In the genomic region with DNA sequence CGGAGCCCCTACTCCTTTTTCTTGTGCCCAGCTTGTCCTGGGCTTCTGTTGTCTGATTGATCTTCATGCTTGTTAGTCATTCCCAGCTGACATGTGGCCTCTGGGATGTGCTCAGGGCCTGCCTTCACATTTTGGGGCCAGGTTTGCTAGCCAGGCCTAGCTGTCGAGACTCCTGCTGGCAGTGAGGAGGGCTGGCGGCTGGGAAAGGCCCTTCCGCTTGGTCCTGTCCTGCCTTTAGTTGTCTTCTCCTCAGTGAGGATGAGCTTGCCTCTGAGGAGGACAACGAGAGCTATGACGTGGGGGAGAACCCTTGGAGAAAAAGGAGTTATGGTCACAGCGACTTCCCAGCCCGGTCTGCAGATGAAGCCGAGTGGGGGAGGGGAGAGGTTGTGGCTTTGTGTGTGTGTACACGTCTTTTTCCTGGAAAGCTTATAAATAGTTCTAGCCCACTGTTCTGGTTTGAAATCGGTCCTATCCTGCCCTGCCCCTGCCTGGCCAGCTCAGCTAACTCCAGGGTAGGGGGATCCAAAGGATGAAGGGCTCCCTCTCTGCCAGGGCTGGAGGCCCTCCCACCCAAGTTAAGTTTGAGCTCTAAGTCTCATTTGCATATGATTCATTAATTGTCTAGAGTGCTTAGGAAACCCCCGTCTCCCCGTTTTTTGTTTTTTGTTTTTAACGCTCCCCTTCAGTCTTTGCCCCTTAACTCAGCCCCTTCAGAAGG, we compare ENCODE assay signal across 8 mouse cellular contexts. TPM values are rescaled to one million over a fixed set of nuclear protein-coding genes. Genes with fewer than 3 reads are reported as not detected.
DNase-seq lines count a peak whose midpoint lies in the region; ATAC-seq and TF ChIP-seq lines count a peak whose summit lies in the region.

No protein-coding gene starts in this region.

- H3K36me3 ChIP-seq in lung, embryonic 16.5 days (ENCODE audit: control insufficient read depth, insufficient read depth, low read length): no peaks in the 10 kb centered on the region
- H3K36me3 ChIP-seq in heart, embryonic 14.5 days (ENCODE audit: control insufficient read depth, insufficient read depth, low read length): peaks cover 2% of the 10 kb centered on the region; the same call in 1 of the 2 replicates
- peaks cover 19% of the 10 kb centered on the region for H3K36me3 ChIP-seq in limb, embryonic 14.5 days (ENCODE audit: control insufficient read depth, insufficient read depth, low read length)
- no peaks in the 10 kb centered on the region for H3K36me3 ChIP-seq in stomach, embryonic 14.5 days (ENCODE audit: control insufficient read depth, insufficient read depth, low read length)

- H3K9ac ChIP-seq in lung, embryonic 16.5 days (ENCODE audit: low read length): peak overlapping the region; percentile 53
- peak overlapping the region; percentile 95 for H3K9ac ChIP-seq in heart, embryonic 14.5 days (ENCODE audit: low read length)
- H3K9ac ChIP-seq in limb, embryonic 14.5 days (ENCODE audit: low read depth, low read length, severe bottlenecking): 0 out of 2 replicates have a peak overlapping the region, but pooled peaks have one; percentile 25
- no peak overlapping the region for H3K9ac ChIP-seq in stomach, embryonic 14.5 days (replicated peaks; ENCODE audit: low read depth, low read length)

- no peak for TF ChIP-seq CTCF in lung, adult 2 months (IDR thresholded peaks at IDR 0.05; ENCODE audit: insufficient read depth, low read length)

- WGBS in lung, embryonic 16.5 days: 34% methylated on average over 14 of the region's 14 CpGs
- WGBS in lung, adult 2 months: 17% methylated on average over 14 of the region's 14 CpGs
- WGBS in heart, embryonic 14.5 days: 31% methylated on average over 14 of the region's 14 CpGs
- WGBS in limb, embryonic 14.5 days: 33% methylated on average over 14 of the region's 14 CpGs
- 25% methylated on average over 14 of the region's 14 CpGs for WGBS in stomach, embryonic 14.5 days

- H3K4me1 ChIP-seq in lung, embryonic 16.5 days (replicated peaks; ENCODE audit: control insufficient read depth, insufficient read depth, low read length): peaks cover 80% of the 10 kb centered on the region
- peaks cover 55% of the 10 kb centered on the region for H3K4me1 ChIP-seq in lung, adult 2 months (ENCODE audit: control insufficient read depth, insufficient read depth, low read length)
- peaks cover 89 to 93% of the 10 kb centered on the region in 2 experiments for H3K4me1 ChIP-seq in heart, embryonic 14.5 days (ENCODE audit: control insufficient read depth in 2 of 2, insufficient read depth in 2 of 2, low read length in 2 of 2)
- H3K4me1 ChIP-seq in limb, embryonic 14.5 days (ENCODE audit: control insufficient read depth, insufficient read depth, low read length): peaks cover 84% of the 10 kb centered on the region
- peaks cover 87% of the 10 kb centered on the region for H3K4me1 ChIP-seq in stomach, embryonic 14.5 days (ENCODE audit: control insufficient read depth, insufficient read depth, low read length)

- no peak for TF ChIP-seq POLR2A in lung, adult 2 months (IDR thresholded peaks at IDR 0.05; ENCODE audit: borderline replicate concordance, extremely low read depth, low read depth, low read length)
- TF ChIP-seq POLR2A in limb, embryonic 14.5 days (IDR thresholded peaks at IDR 0.05; ENCODE audit: borderline replicate concordance, extremely low read depth, insufficient read depth, insufficient read length): no peak

- ATAC-seq in lung, embryonic 16.5 days (ENCODE audit: low read depth): no peak
- ATAC-seq in heart, embryonic 14.5 days (ENCODE audit: insufficient number of reproducible peaks, insufficient read depth, low FRiP score, low read depth): no peak
- ATAC-seq in limb, embryonic 14.5 days (ENCODE audit: low FRiP score, low read depth): no peak
- ATAC-seq in stomach, embryonic 14.5 days (ENCODE audit: insufficient number of reproducible peaks, insufficient read depth, low FRiP score, low read depth): no peak

- H3K27me3 ChIP-seq in lung, embryonic 16.5 days (ENCODE audit: control insufficient read depth, insufficient read depth, low read depth, low read length): no peaks in the 10 kb centered on the region
- no peaks in the 10 kb centered on the region for H3K27me3 ChIP-seq in heart, embryonic 14.5 days (ENCODE audit: control insufficient read depth, insufficient read depth, low read length)
- no peaks in the 10 kb centered on the region for H3K27me3 ChIP-seq in limb, embryonic 14.5 days (ENCODE audit: control insufficient read depth, insufficient read depth, low read length)
- no peaks in the 10 kb centered on the region for H3K27me3 ChIP-seq in stomach, embryonic 14.5 days (ENCODE audit: control insufficient read depth, insufficient read depth, low read length)

- H3K27ac ChIP-seq in lung, embryonic 16.5 days (ENCODE audit: low read length): peak overlapping the region; percentile 98
- H3K27ac ChIP-seq in heart, embryonic 14.5 days (replicated peaks in 1 of 2; ENCODE audit: control insufficient read depth in 1 of 2, insufficient read depth in 1 of 2, low read depth in 2 of 2, low read length in 2 of 2): peak overlapping the region; percentile 100
- H3K27ac ChIP-seq in limb, embryonic 14.5 days (replicated peaks; ENCODE audit: low read depth, low read length): peak overlapping the region; percentile 16; the same call in 1 of the 2 replicates
- peak overlapping the region; percentile 96; the same call in 1 of the 2 replicates for H3K27ac ChIP-seq in stomach, embryonic 14.5 days (ENCODE audit: low read length)

- H3K9me3 ChIP-seq in lung, embryonic 16.5 days (ENCODE audit: control insufficient read depth, low read length): no peaks in the 10 kb centered on the region
- H3K9me3 ChIP-seq in heart, embryonic 14.5 days (ENCODE audit: control insufficient read depth, low read length): no peaks in the 10 kb centered on the region
- H3K9me3 ChIP-seq in limb, embryonic 14.5 days (ENCODE audit: control insufficient read depth, low read length): no peaks in the 10 kb centered on the region
- H3K9me3 ChIP-seq in stomach, embryonic 14.5 days (ENCODE audit: control insufficient read depth, low read depth, low read length): no peaks in the 10 kb centered on the region

- peak overlapping the region; percentile 83; the same call in 1 of the 2 replicates for H3K4me2 ChIP-seq in lung, embryonic 16.5 days (ENCODE audit: low read depth, low read length)
- peak overlapping the region; percentile 72 for H3K4me2 ChIP-seq in heart, embryonic 14.5 days (ENCODE audit: low read length)
- H3K4me2 ChIP-seq in limb, embryonic 14.5 days (replicated peaks; ENCODE audit: low read depth, low read length, severe bottlenecking): peak overlapping the region; percentile 90
- peak overlapping the region; percentile 20 for H3K4me2 ChIP-seq in stomach, embryonic 14.5 days (replicated peaks; ENCODE audit: low read depth, low read length)

- no peak overlapping the region for H3K4me3 ChIP-seq in lung, embryonic 16.5 days (ENCODE audit: low read length)
- no peak overlapping the region for H3K4me3 ChIP-seq in lung, adult 2 months (replicated peaks; ENCODE audit: extremely low read depth, low read depth, low read length)
- H3K4me3 ChIP-seq in heart, embryonic 14.5 days (ENCODE audit: control insufficient read depth in 1 of 2, insufficient read depth in 1 of 2, low read depth in 1 of 2, low read length in 2 of 2): no peak overlapping the region
- no peak overlapping the region for H3K4me3 ChIP-seq in limb, embryonic 14.5 days (replicated peaks; ENCODE audit: low read length)
- H3K4me3 ChIP-seq in stomach, embryonic 14.5 days (ENCODE audit: low read depth, low read length): no peak overlapping the region

- no peak for DNase-seq in lung, adult 2 months
- peak; percentile 73 for DNase-seq in NIH3T3 (ENCODE audit: low read depth)
- no peak for DNase-seq in limb, embryonic 14.5 days (ENCODE audit: low spot score)
- no peak for DNase-seq in cerebellum, adult 11 months
- DNase-seq in layer of hippocampus, adult 9-10 months (ENCODE audit: low spot score): no peak

RNA-seq across cellular contexts. Expression of gene Rara, which starts 16.3 kb away (rescaled TPM):
- polyA plus RNA-seq in lung, embryonic 16.5 days (2015; fragmentation: Nextera tagmentation; extraction: Ambion mirVana): 35.4 and 37.2 TPM in 2 replicates
- polyA plus RNA-seq in lung, adult 2 months (2012; rRNA removed): 59.0 and 62.2 TPM in 2 replicates
- polyA plus RNA-seq in heart, embryonic 14.5 days (2014; fragmentation: Nextera tagmentation; extraction: Ambion mirVana): 31.4 and 33.4 TPM in 2 replicates
- polyA plus RNA-seq in limb, embryonic 14.5 days (2012; rRNA removed): 39.8 and 57.0 TPM in 2 replicates
- polyA plus RNA-seq in limb, embryonic 14.5 days (2014; fragmentation: Nextera tagmentation; extraction: Ambion mirVana): 52.4 and 58.3 TPM in 2 replicates
- polyA plus RNA-seq in stomach, embryonic 14.5 days (2014; fragmentation: Nextera tagmentation; extraction: Ambion mirVana): 54.0 and 56.8 TPM in 2 replicates

RNA-seq across cellular contexts. Expression of gene Cdc6, which starts 36.3 kb away (rescaled TPM):
- 34.0 and 38.3 TPM in 2 replicates for polyA plus RNA-seq in lung, embryonic 16.5 days (2015; fragmentation: Nextera tagmentation; extraction: Ambion mirVana)
- 0.16 and 0.25 TPM in 2 replicates for polyA plus RNA-seq in lung, adult 2 months (2012; rRNA removed)
- 15.6 and 17.5 TPM in 2 replicates for polyA plus RNA-seq in heart, embryonic 14.5 days (2014; fragmentation: Nextera tagmentation; extraction: Ambion mirVana)
- polyA plus RNA-seq in limb, embryonic 14.5 days (2012; rRNA removed): 13.1 and 15.6 TPM in 2 replicates
- 25.2 and 25.8 TPM in 2 replicates for polyA plus RNA-seq in limb, embryonic 14.5 days (2014; fragmentation: Nextera tagmentation; extraction: Ambion mirVana)
- 31.4 and 32.6 TPM in 2 replicates for polyA plus RNA-seq in stomach, embryonic 14.5 days (2014; fragmentation: Nextera tagmentation; extraction: Ambion mirVana)

RNA-seq across cellular contexts. Expression of gene Gjd3, which starts 38.9 kb away (rescaled TPM):
- 0.31 TPM in 1 of 2 replicates, not detected in the other for polyA plus RNA-seq in lung, embryonic 16.5 days (2015; fragmentation: Nextera tagmentation; extraction: Ambion mirVana)
- 0.29 and 0.40 TPM in 2 replicates for polyA plus RNA-seq in lung, adult 2 months (2012; rRNA removed)
- polyA plus RNA-seq in heart, embryonic 14.5 days (2014; fragmentation: Nextera tagmentation; extraction: Ambion mirVana): 1.00 and 2.3 TPM in 2 replicates
- 1.3 and 2.2 TPM in 2 replicates for polyA plus RNA-seq in limb, embryonic 14.5 days (2012; rRNA removed)
- polyA plus RNA-seq in limb, embryonic 14.5 days (2014; fragmentation: Nextera tagmentation; extraction: Ambion mirVana): 0.41 and 0.45 TPM in 2 replicates
- not detected in 2 replicates for polyA plus RNA-seq in stomach, embryonic 14.5 days (2014; fragmentation: Nextera tagmentation; extraction: Ambion mirVana)

Comparison
In these comparisons a context has a peak if more than half of its experiments do, and no peak if none do; other contexts are left out.
1. RNA of gene Cdc6, which starts 36.3 kb away (polyA plus RNA-seq): 34.0 to 38.3 TPM in lung, embryonic 16.5 days, 31.4 to 32.6 TPM in stomach, embryonic 14.5 days, 13.1 to 25.8 TPM in limb, embryonic 14.5 days and 15.6 to 17.5 TPM in heart, embryonic 14.5 days; 0.16 to 0.25 TPM in lung, adult 2 months; every median in the first group is over 10 times any median in the second.
2. H3K27ac ChIP-seq: peak in every context shown above with its lines; median percentile 100 in heart, embryonic 14.5 days; 98 in lung, embryonic 16.5 days; 96 in stomach, embryonic 14.5 days; 16 in limb, embryonic 14.5 days.
3. H3K4me2 ChIP-seq: peak in every context shown above with its lines; median percentile 90 in limb, embryonic 14.5 days; 83 in lung, embryonic 16.5 days; 72 in heart, embryonic 14.5 days; 20 in stomach, embryonic 14.5 days.